8 mouse cellular contexts compared by ENCODE assay signal in the genomic region with DNA sequence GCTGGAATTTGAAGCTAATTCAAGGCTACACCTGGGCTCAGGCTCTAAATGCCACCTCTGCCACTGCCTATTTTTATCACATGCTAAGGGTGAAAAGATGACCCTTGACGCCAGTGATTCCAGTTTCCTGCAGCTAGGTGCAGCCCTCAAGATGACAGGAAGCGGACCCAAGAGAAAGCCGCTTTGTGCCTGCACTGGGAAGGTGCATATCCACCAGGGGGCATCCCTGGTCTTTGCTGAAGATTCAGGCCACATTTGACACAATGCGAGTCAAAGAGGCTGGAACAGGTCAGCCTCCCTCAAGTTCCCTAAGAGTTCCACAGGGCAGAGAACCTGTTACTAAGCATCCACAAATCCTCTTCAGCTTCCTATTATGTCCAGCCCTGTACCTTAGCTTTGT. TPM values are rescaled to one million over a fixed set of nuclear protein-coding genes. Genes with fewer than 3 reads are reported as not detected.
DNase-seq lines count a peak whose midpoint lies in the region; ATAC-seq and TF ChIP-seq lines count a peak whose summit lies in the region.

No protein-coding gene starts in this region.

- no peaks in the 10 kb centered on the region for H3K9me3 ChIP-seq in ES-E14 (ENCODE audit: control insufficient read depth, insufficient read depth, low read depth, low read length)
- H3K9me3 ChIP-seq in embryonic facial prominence, embryonic 11.5 days (replicated peaks; ENCODE audit: control insufficient read depth, low read length): no peaks in the 10 kb centered on the region

- no peaks in the 10 kb centered on the region for H3K27me3 ChIP-seq in embryonic facial prominence, embryonic 11.5 days (ENCODE audit: control insufficient read depth, insufficient read depth, low read length)

- peak; percentile 75 for DNase-seq in ES-E14 (ENCODE audit: low read depth, low spot score)
- peak; percentile 87 for DNase-seq in adrenal gland, postnatal 10 days
- DNase-seq in embryonic facial prominence, embryonic 11.5 days (ENCODE audit: low spot score): peak; percentile 80
- peak; percentile 80 to 82 for DNase-seq in heart, postnatal 36 days
- DNase-seq in layer of hippocampus, adult 9-10 months (ENCODE audit: low spot score): peak; percentile 78
- DNase-seq in lung, postnatal 10 days: peak; percentile 90
- DNase-seq in right cerebral cortex, postnatal 4 days: peak; percentile 70

- no peak overlapping the region for H3K27ac ChIP-seq in ES-E14 (ENCODE audit: insufficient read depth, low read depth, low read length, poor library complexity, severe bottlenecking)
- H3K27ac ChIP-seq in embryonic facial prominence, embryonic 11.5 days (replicated peaks; ENCODE audit: low read depth, low read length): no peak overlapping the region

- no peak overlapping the region for H3K4me2 ChIP-seq in embryonic facial prominence, embryonic 11.5 days (ENCODE audit: low read depth, low read length)

- 27% methylated on average over 4 of the region's 4 CpGs for WGBS in embryonic facial prominence, embryonic 11.5 days

- intact Hi-C loops in heart, postnatal 36 days (cut with DNase I): loop anchor here (1.0 to 5.0 kb wide), 4 partner anchors 45 to 204 kb away; no protein-coding TSS in a partner anchor

- H3K4me1 ChIP-seq in ES-E14 (ENCODE audit: control insufficient read depth in 2 of 2, insufficient read depth in 2 of 2, low read length in 2 of 2, poor library complexity in 1 of 2): peaks cover 0 to 3% of the 10 kb centered on the region in 2 experiments; a peak in 2 of 4 replicates
- no peaks in the 10 kb centered on the region for H3K4me1 ChIP-seq in embryonic facial prominence, embryonic 11.5 days (ENCODE audit: control insufficient read depth, insufficient read depth, low read length)

- no peak overlapping the region for H3K9ac ChIP-seq in ES-E14 (ENCODE audit: insufficient read depth, low read depth, low read length, poor library complexity, severe bottlenecking)
- H3K9ac ChIP-seq in embryonic facial prominence, embryonic 11.5 days (replicated peaks; ENCODE audit: low read length): no peak overlapping the region

- H3K36me3 ChIP-seq in ES-E14 (ENCODE audit: control insufficient read depth, insufficient read depth, low read length, poor library complexity, severe bottlenecking): no peaks in the 10 kb centered on the region
- H3K36me3 ChIP-seq in embryonic facial prominence, embryonic 11.5 days (replicated peaks; ENCODE audit: control insufficient read depth, insufficient read depth, low read depth, low read length): no peaks in the 10 kb centered on the region

- in situ Hi-C loops in ES-E14 (cut with MboI; ENCODE audit: low sequenced_read_pairs in 2 of 2, unreplicated experiment in 2 of 2): no loop called here

- no peak for ATAC-seq in embryonic facial prominence, embryonic 11.5 days (replicated peaks; ENCODE audit: insufficient number of reproducible peaks, low FRiP score, low TSS enrichment, low read depth)
- ATAC-seq in erythroid progenitor cell, adult 5-6 weeks (replicated peaks; ENCODE audit: low FRiP score, poor library complexity, severe bottlenecking): no peak

- H3K4me3 ChIP-seq in ES-E14 (ENCODE audit: insufficient read depth in 1 of 2, low read depth in 1 of 2, low read length in 2 of 2, poor library complexity in 1 of 2, severe bottlenecking in 1 of 2): peak overlapping the region; percentile 0 to 2; a peak in 1 of 4 replicates
- H3K4me3 ChIP-seq in embryonic facial prominence, embryonic 11.5 days (ENCODE audit: low read depth, low read length): no peak overlapping the region

TF ChIP-seq in ES-E14, 5 proteins besides CTCF, POLR2A, EP300 and RAD21:
- TF ChIP-seq MAFK (IDR thresholded peaks at IDR 0.05; ENCODE audit: insufficient read depth, low read depth, low read length): no peak
- peak; percentile 74; the same call in 1 of the 2 replicates for TF ChIP-seq ZC3H11A (IDR thresholded peaks at IDR 0.05; ENCODE audit: borderline replicate concordance, low read depth, low read length)
- no peak for TF ChIP-seq HCFC1 (IDR thresholded peaks at IDR 0.05; ENCODE audit: borderline replicate concordance, insufficient read depth, low read length)

RNA-seq across cellular contexts. Expression of gene Kdm2b, which starts 21.3 kb away (rescaled TPM):
- total RNA-seq in ES-E14 (2012; rRNA removed): 66.1 and 68.6 TPM in 2 replicates
- 10 to 100 TPM; 22.8 to 27.6 TPM for total RNA-seq in adrenal gland, postnatal 10 days (2021)
- 54.1 and 59.0 TPM in 2 replicates for polyA plus RNA-seq in embryonic facial prominence, embryonic 11.5 days (2014; fragmentation: Nextera tagmentation; extraction: Ambion mirVana)
- 10 to 100 TPM; 16.6 to 19.0 TPM for total RNA-seq in heart, postnatal 36 days (2021)
- total RNA-seq in erythroid progenitor cell, adult 5-6 weeks (2015; ENCODE audit: low replicate concordance): 7.5 and 13.0 TPM in 2 replicates
- 13.0 and 14.9 TPM in 2 replicates for total RNA-seq in erythroid progenitor cell, adult 5-6 weeks (2017; ENCODE audit: low replicate concordance)

RNA-seq across cellular contexts. Expression of gene Orai1, which starts 46.6 kb away (rescaled TPM):
- 20.0 and 33.4 TPM in 2 replicates for total RNA-seq in ES-E14 (2012; rRNA removed)
- total RNA-seq in adrenal gland, postnatal 10 days (2021): 10 to 100 TPM; 13.2 to 14.6 TPM
- polyA plus RNA-seq in embryonic facial prominence, embryonic 11.5 days (2014; fragmentation: Nextera tagmentation; extraction: Ambion mirVana): 9.1 and 9.6 TPM in 2 replicates
- 10 to 100 TPM; 16.7 to 19.3 TPM for total RNA-seq in heart, postnatal 36 days (2021)
- total RNA-seq in erythroid progenitor cell, adult 5-6 weeks (2015; ENCODE audit: low replicate concordance): 5.0 and 24.3 TPM in 2 replicates
- 3.5 and 4.0 TPM in 2 replicates for total RNA-seq in erythroid progenitor cell, adult 5-6 weeks (2017; ENCODE audit: low replicate concordance)
